Mouse (Mus musculus) midbrain, postnatal 0 days (tissue): ENCODE results near the gene Klf3. TPM values are rescaled to one million over a fixed set of nuclear protein-coding genes. Genes with fewer than 3 reads are reported as not detected.
A peak's percentile ranks its signal among the peaks of the same experiment; 100 is the strongest.

Experiments used
- ATAC-seq: fragments of 200-750 bp; cut with Nextera tagmentation; 2 replicates; pipeline ENCODE4 v1.8.0; 2017; ENCODE audit warnings: moderate number of reproducible peaks, mild to moderate bottlenecking, moderate TSS enrichment, moderate library complexity; ENCODE audit not compliant: low FRiP score
- DNase-seq: peaks from one replicate; pipeline ENCODE4 v3.0.0-alpha.2; 2015; ENCODE audit warnings: low spot score
- H3K27ac ChIP-seq: fragments of 300-500 bp; sonication (generic); 2 replicates; pipeline ENCODE4 v1.5.1; 2014; ENCODE audit warnings: low read depth, mild to moderate bottlenecking, low read length, mixed read lengths
- H3K27me3 ChIP-seq: fragments of 300-500 bp; sonication (generic); 2 replicates; pipeline ENCODE4 v1.6.1; 2014; ENCODE audit warnings: low read length, control low read depth, mixed read lengths; ENCODE audit not compliant: insufficient read depth
- H3K36me3 ChIP-seq: fragments of 300-500 bp; sonication (generic); 2 replicates; pipeline ENCODE4 v1.6.1; 2014; ENCODE audit warnings: low read length, control low read depth, mixed read lengths; ENCODE audit not compliant: insufficient read depth
- H3K4me1 ChIP-seq: fragments of 300-500 bp; sonication (generic); 2 replicates; pipeline ENCODE4 v1.6.1; 2014; ENCODE audit warnings: mild to moderate bottlenecking, control low read depth, antibody characterized with exemption, low read length, mixed read lengths; ENCODE audit not compliant: insufficient read depth
- H3K4me2 ChIP-seq: fragments of 300-500 bp; sonication (generic); 2 replicates; pipeline ENCODE4 v1.6.1; 2014; ENCODE audit warnings: low read depth, mild to moderate bottlenecking, low read length, mixed read lengths; ENCODE audit not compliant: poor library complexity, severe bottlenecking
- H3K4me3 ChIP-seq: fragments of 300-500 bp; sonication (generic); 2 replicates; pipeline ENCODE4 v1.5.1; 2014; ENCODE audit warnings: low read depth, mild to moderate bottlenecking, low read length, moderate library complexity
- H3K9ac ChIP-seq: fragments of 300-500 bp; sonication (generic); replicated peaks from 2 replicates; pipeline ENCODE4 v1.6.1; 2014; ENCODE audit warnings: mild to moderate bottlenecking, low read length, moderate library complexity, mixed read lengths; ENCODE audit not compliant: poor library complexity, severe bottlenecking
- H3K9me3 ChIP-seq: fragments of 300-500 bp; sonication (generic); 2 replicates; pipeline ENCODE4 v1.6.1; 2016; ENCODE audit warnings: low read length, control low read depth
- CTCF ChIP-seq: IDR thresholded peaks from 2 replicates; pipeline ENCODE4 v1.5.1; 2016; ENCODE audit warnings: antibody characterized with exemption, mild to moderate bottlenecking
- WGBS: fragments of 180-500 bp; shearing (Covaris S2); extraction: QIAGEN DNeasy Blood & Tissue Kit; methylation state at CpG from one replicate; pipeline ENCODE4 v1.1.7; 2014; 5-methylcytosine and 5-hydroxymethylcytosine counted together
- polyA plus RNA-seq: library from polyadenylated mRNA; unstranded; fragments of >200 nt; fragmentation: Nextera tagmentation; extraction: Ambion mirVana; gene quantifications from 2 replicates; pipeline ENCODE4 v1.2.1, GENCODE M21; 2015
- total RNA-seq: library from RNA; depleted of rRNA; stranded (reverse); fragments of >200 nt; gene quantifications from 2 replicates; pipeline ENCODE4 v1.2.3, GENCODE M21; 2014

Gene Klf3
- total and polyA plus RNA-seq, 2 experiments from 2014 or later: 14.9 to 28.9 TPM

GRCm38 (mm10) chr5:64807159-64807558 is 4.0 kb downstream of the Klf3 start:
- Histone ChIP-seq H3K4me2 (no peak overlapping the region), H3K36me3 (no peaks in the 10 kb centered on the region), H3K4me1 (peaks cover 9% of the 10 kb centered on the region; the same call in 1 of the 2 replicates), H3K9me3 (no peaks in the 10 kb centered on the region), H3K27ac (no peak overlapping the region), H3K9ac (no peak overlapping the region), H3K4me3 (no peak overlapping the region), H3K27me3 (no peaks in the 10 kb centered on the region)
- no peak for TF ChIP-seq CTCF
- WGBS: 69% methylated on average over 3 of the region's 3 CpGs
- no peak for DNase-seq
- no peak for ATAC-seq

GRCm38 (mm10) chr5:64807603-64808002 is 4.4 kb downstream of the Klf3 start:
- Histone ChIP-seq H3K27ac (no peak overlapping the region), H3K9me3 (no peaks in the 10 kb centered on the region), H3K27me3 (no peaks in the 10 kb centered on the region), H3K36me3 (no peaks in the 10 kb centered on the region), H3K4me1 (peaks cover 9% of the 10 kb centered on the region; the same call in 1 of the 2 replicates), H3K9ac (no peak overlapping the region), H3K4me3 (no peak overlapping the region), H3K4me2 (no peak overlapping the region; the same call in 1 of the 2 replicates)
- ATAC-seq (no peak), DNase-seq (no peak)
- TF ChIP-seq CTCF: no peak
- 64% methylated on average over 4 of the region's 4 CpGs for WGBS

- no peak for TF ChIP-seq CTCF
- Histone ChIP-seq H3K27me3 (no peaks in the 10 kb centered on the region), H3K4me3 (no peak overlapping the region), H3K36me3 (no peaks in the 10 kb centered on the region), H3K9me3 (no peaks in the 10 kb centered on the region), H3K9ac (no peak overlapping the region), H3K27ac (no peak overlapping the region), H3K4me1 (peaks cover 13% of the 10 kb centered on the region), H3K4me2 (no peak overlapping the region; the same call in 1 of the 2 replicates)
- no peak for DNase-seq
- ATAC-seq: no peak
- WGBS: 66% methylated on average over 24 of the region's 24 CpGs
These were observed 5.2 kb downstream of the Klf3 start for GRCm38 (mm10) chr5:64808106-64809010.

GRCm38 (mm10) chr5:64809257-64809656 is 6.1 kb downstream of the Klf3 start:
- 88% methylated on average over 7 of the region's 7 CpGs for WGBS
- ATAC-seq: no peak

GRCm38 (mm10) chr5:64809864-64810263 is 6.7 kb downstream of the Klf3 start:
- no peaks in the 10 kb centered on the region for H3K9me3 ChIP-seq
- no peak overlapping the region for H3K4me3 ChIP-seq
- no peaks in the 10 kb centered on the region for H3K36me3 ChIP-seq
- H3K27ac ChIP-seq: 0 out of 2 replicates have a peak overlapping the region, but pooled peaks have one; percentile 38
- H3K4me1 ChIP-seq: peaks cover 13% of the 10 kb centered on the region
- TF ChIP-seq CTCF: no peak
- H3K9ac ChIP-seq: no peak overlapping the region
- no peak for DNase-seq
- H3K27me3 ChIP-seq: no peaks in the 10 kb centered on the region
- WGBS: 90% methylated on average over 11 of the region's 11 CpGs
- ATAC-seq: no peak
- H3K4me2 ChIP-seq: no peak overlapping the region

More at GRCm38 (mm10) chr5:64809257-64809656, 6.1 kb downstream of the Klf3 start:
- Histone ChIP-seq H3K36me3 (no peaks in the 10 kb centered on the region), H3K4me3 (no peak overlapping the region), H3K9me3 (no peaks in the 10 kb centered on the region), H3K4me1 (peaks cover 13% of the 10 kb centered on the region), H3K27ac (no peak overlapping the region), H3K27me3 (no peaks in the 10 kb centered on the region), H3K4me2 (no peak overlapping the region), H3K9ac (no peak overlapping the region)
- DNase-seq: no peak
- no peak for TF ChIP-seq CTCF
